Comparison of ENCODE assay signal across 16 mouse cellular contexts in genomic region chr5:120428189-120428838, GRCm38 (mm10). TPM values are rescaled to one million over a fixed set of nuclear protein-coding genes. Genes with fewer than 3 reads are reported as not detected.
DNase-seq lines count a peak whose midpoint lies in the region; ATAC-seq lines count a peak whose summit lies in the region.
"Had no signal": no experiment of that assay in that cellular context is flagged by ENCODE, and none has a peak within 500 bp of the region (broad histone marks: within the 10 kb centered on the region; RNA-seq: fewer than 3 reads in every experiment).

No protein-coding gene starts in this region.

- H3K9me3 ChIP-seq in embryonic facial prominence, embryonic 10.5 days: no peaks in the 10 kb centered on the region
- no peaks in the 10 kb centered on the region for H3K9me3 ChIP-seq in forebrain, embryonic 14.5 days (replicated peaks; ENCODE audit: control insufficient read depth, low read length)
- H3K9me3 ChIP-seq in hindbrain, embryonic 16.5 days (ENCODE audit: control insufficient read depth, low read length): no peaks in the 10 kb centered on the region
- H3K9me3 ChIP-seq in midbrain, embryonic 16.5 days (replicated peaks; ENCODE audit: control insufficient read depth, low read length, poor library complexity, severe bottlenecking): no peaks in the 10 kb centered on the region
- H3K9me3 ChIP-seq: liver, embryonic 13.5 days had no signal

- peaks cover 100% of the 10 kb centered on the region for H3K27me3 ChIP-seq in embryonic facial prominence, embryonic 10.5 days (replicated peaks; ENCODE audit: low read depth, poor library complexity, severe bottlenecking)
- peaks cover 64% of the 10 kb centered on the region for H3K27me3 ChIP-seq in forebrain, embryonic 14.5 days (replicated peaks; ENCODE audit: control insufficient read depth, insufficient read depth, low read length)
- peaks cover 20% of the 10 kb centered on the region for H3K27me3 ChIP-seq in hindbrain, embryonic 16.5 days (replicated peaks; ENCODE audit: control insufficient read depth, insufficient read depth, low read length)
- H3K27me3 ChIP-seq in midbrain, embryonic 16.5 days (ENCODE audit: control insufficient read depth, insufficient read depth, low read depth, low read length): peaks cover 23% of the 10 kb centered on the region

- no peak overlapping the region for H3K27ac ChIP-seq in embryonic facial prominence, embryonic 10.5 days (replicated peaks)
- H3K27ac ChIP-seq in forebrain, embryonic 14.5 days (ENCODE audit: low read depth, low read length): peak overlapping the region; percentile 23; the same call in 1 of the 2 replicates
- H3K27ac ChIP-seq in hindbrain, embryonic 16.5 days (ENCODE audit: low read depth, low read length): peak overlapping the region; percentile 85
- H3K27ac ChIP-seq in midbrain, embryonic 16.5 days (ENCODE audit: low read length): peak overlapping the region; percentile 92
- H3K27ac ChIP-seq: gastrocnemius, adult 2 months; layer of hippocampus, adult 2 months; liver, embryonic 13.5 days had no signal

- 3% methylated on average over 21 of the region's 21 CpGs for WGBS in embryonic facial prominence, embryonic 10.5 days
- WGBS in forebrain, embryonic 14.5 days: 5% methylated on average over 21 of the region's 21 CpGs
- 1% methylated on average over 21 of the region's 21 CpGs for WGBS in hindbrain, embryonic 16.5 days
- WGBS in midbrain, embryonic 16.5 days: 3% methylated on average over 21 of the region's 21 CpGs

- ATAC-seq in forebrain, embryonic 14.5 days: no peak
- ATAC-seq in hindbrain, embryonic 16.5 days: no peak
- ATAC-seq in midbrain, embryonic 16.5 days: no peak
- ATAC-seq: activated CD4-positive, CD25-positive, alpha-beta regulatory T cell, adult 4 months had no signal

- peak; percentile 27 for DNase-seq in embryonic facial prominence, embryonic 10.5 days (ENCODE audit: low spot score)
- DNase-seq in forebrain, embryonic 14.5 days (ENCODE audit: low spot score): no peak
- DNase-seq in heart, postnatal 14 days: no peak
- no peak for DNase-seq in heart, postnatal 36 days
- DNase-seq in adrenal gland, adult (ENCODE audit: inconsistent age in 2 of 2, low spot score in 1 of 2): no peak
- DNase-seq in urinary bladder, adult 2 months (ENCODE audit: low spot score): no peak
- DNase-seq: gastrocnemius, adult 2 months; heart, adult 18-20 months; heart, postnatal 10 days; kidney, adult 2 months; liver, embryonic 13.5 days had no signal

- peak overlapping the region; percentile 41 for H3K9ac ChIP-seq in forebrain, embryonic 14.5 days (ENCODE audit: low read length)
- peak overlapping the region; percentile 62 for H3K9ac ChIP-seq in hindbrain, embryonic 16.5 days (ENCODE audit: low read depth, low read length)
- peak overlapping the region; percentile 71 for H3K9ac ChIP-seq in midbrain, embryonic 16.5 days (ENCODE audit: low read depth, low read length)
- H3K9ac ChIP-seq: liver, embryonic 13.5 days had no signal

- no peaks in the 10 kb centered on the region for H3K36me3 ChIP-seq in embryonic facial prominence, embryonic 10.5 days (replicated peaks)
- H3K36me3 ChIP-seq in forebrain, embryonic 14.5 days (ENCODE audit: control insufficient read depth, insufficient read depth, low read length): no peaks in the 10 kb centered on the region
- H3K36me3 ChIP-seq in hindbrain, embryonic 16.5 days (ENCODE audit: control insufficient read depth, insufficient read depth, low read length): no peaks in the 10 kb centered on the region
- H3K36me3 ChIP-seq in midbrain, embryonic 16.5 days (ENCODE audit: control insufficient read depth, insufficient read depth, low read length): no peaks in the 10 kb centered on the region
- H3K36me3 ChIP-seq: liver, embryonic 13.5 days had no signal

- peaks cover 25% of the 10 kb centered on the region for H3K4me1 ChIP-seq in embryonic facial prominence, embryonic 10.5 days
- peaks cover 8% of the 10 kb centered on the region; the same call in 1 of the 2 replicates for H3K4me1 ChIP-seq in forebrain, embryonic 14.5 days (ENCODE audit: control insufficient read depth, insufficient read depth, low read length)
- no peaks in the 10 kb centered on the region for H3K4me1 ChIP-seq in hindbrain, embryonic 16.5 days (ENCODE audit: control insufficient read depth, insufficient read depth, low read depth, low read length)
- 0 out of 2 replicates have a peak, but pooled peaks cover 2% of the 10 kb centered on the region for H3K4me1 ChIP-seq in midbrain, embryonic 16.5 days (ENCODE audit: control insufficient read depth, insufficient read depth, low read length)
- H3K4me1 ChIP-seq: liver, embryonic 13.5 days had no signal

- peak overlapping the region; percentile 38 for H3K4me2 ChIP-seq in forebrain, embryonic 14.5 days (ENCODE audit: low read length)
- H3K4me2 ChIP-seq in hindbrain, embryonic 16.5 days (ENCODE audit: low read length): peak overlapping the region; percentile 61
- peak overlapping the region; percentile 67 for H3K4me2 ChIP-seq in midbrain, embryonic 16.5 days (ENCODE audit: low read length)
- H3K4me2 ChIP-seq: liver, embryonic 13.5 days had no signal

- intact Hi-C loops in heart, postnatal 14 days (cut with DNase I): no loop called here
- intact Hi-C loops in heart, postnatal 36 days (cut with DNase I): no loop called here

- peak overlapping the region; percentile 31; the same call in 1 of the 2 replicates for H3K4me3 ChIP-seq in embryonic facial prominence, embryonic 10.5 days
- 0 out of 2 replicates have a peak overlapping the region, but pooled peaks have one; percentile 8 for H3K4me3 ChIP-seq in forebrain, embryonic 14.5 days (ENCODE audit: low read depth, low read length)
- peak overlapping the region; percentile 29 for H3K4me3 ChIP-seq in hindbrain, embryonic 16.5 days (ENCODE audit: low read length)
- H3K4me3 ChIP-seq in midbrain, embryonic 16.5 days (ENCODE audit: low read depth, low read length): peak overlapping the region; percentile 33
- H3K4me3 ChIP-seq: gastrocnemius, adult 2 months; layer of hippocampus, adult 2 months; liver, embryonic 13.5 days had no signal

RNA-seq across cellular contexts. Expression of gene Lhx5, which starts 3.2 kb away (rescaled TPM):
- 3.1 and 4.7 TPM in 2 replicates for polyA plus RNA-seq in embryonic facial prominence, embryonic 10.5 days (2016; fragmentation: Nextera tagmentation; extraction: Ambion mirVana)
- polyA plus RNA-seq in forebrain, embryonic 14.5 days (2014; fragmentation: Nextera tagmentation; extraction: Ambion mirVana): 3.5 and 5.1 TPM in 2 replicates
- 20.1 and 24.3 TPM in 2 replicates for polyA plus RNA-seq in hindbrain, embryonic 16.5 days (2015; fragmentation: Nextera tagmentation; extraction: Ambion mirVana)
- 22.5 and 23.2 TPM in 2 replicates for polyA plus RNA-seq in midbrain, embryonic 16.5 days (2015; fragmentation: Nextera tagmentation; extraction: Ambion mirVana)
- total RNA-seq in heart, postnatal 14 days (2021): not detected
- total RNA-seq in heart, postnatal 36 days (2021): not detected
- polyA plus RNA-seq in urinary bladder, adult 2 months (2012; rRNA removed): not detected in 2 replicates
- total RNA-seq: gastrocnemius, adult 2 months; heart, adult 18-20 months; heart, postnatal 10 days; left cerebral cortex, postnatal 36 days had no signal
- polyA plus RNA-seq: activated CD4-positive, CD25-positive, alpha-beta regulatory T cell, adult 4 months; kidney, adult 2 months; liver, embryonic 13.5 days had no signal

RNA-seq across cellular contexts. Expression of gene Sdsl, which starts 44.3 kb away (rescaled TPM):
- 6.2 and 7.1 TPM in 2 replicates for polyA plus RNA-seq in embryonic facial prominence, embryonic 10.5 days (2016; fragmentation: Nextera tagmentation; extraction: Ambion mirVana)
- 2.2 and 3.2 TPM in 2 replicates for polyA plus RNA-seq in forebrain, embryonic 14.5 days (2014; fragmentation: Nextera tagmentation; extraction: Ambion mirVana)
- 8.1 and 9.4 TPM in 2 replicates for polyA plus RNA-seq in hindbrain, embryonic 16.5 days (2015; fragmentation: Nextera tagmentation; extraction: Ambion mirVana)
- polyA plus RNA-seq in midbrain, embryonic 16.5 days (2015; fragmentation: Nextera tagmentation; extraction: Ambion mirVana): 5.1 and 5.6 TPM in 2 replicates
- total RNA-seq in heart, postnatal 14 days (2021): 10 to 100 TPM in 1 of 2 experiments, 1 to 10 TPM in 1; 8.7 to 10.9 TPM
- 1 to 10 TPM; 8.3 to 9.1 TPM for total RNA-seq in heart, postnatal 36 days (2021)
- 7.4 and 8.4 TPM in 2 replicates for polyA plus RNA-seq in urinary bladder, adult 2 months (2012; rRNA removed)
- polyA plus RNA-seq: activated CD4-positive, CD25-positive, alpha-beta regulatory T cell, adult 4 months had no signal

RNA-seq across cellular contexts. Expression of gene Sds, which starts 48.0 kb away (rescaled TPM):
- polyA plus RNA-seq in embryonic facial prominence, embryonic 10.5 days (2016; fragmentation: Nextera tagmentation; extraction: Ambion mirVana): not detected in 2 replicates
- polyA plus RNA-seq in forebrain, embryonic 14.5 days (2014; fragmentation: Nextera tagmentation; extraction: Ambion mirVana): not detected in 2 replicates
- polyA plus RNA-seq in hindbrain, embryonic 16.5 days (2015; fragmentation: Nextera tagmentation; extraction: Ambion mirVana): 0.40 and 0.80 TPM in 2 replicates
- 0.36 TPM in 1 of 2 replicates, not detected in the other for polyA plus RNA-seq in midbrain, embryonic 16.5 days (2015; fragmentation: Nextera tagmentation; extraction: Ambion mirVana)
- not detected for total RNA-seq in heart, postnatal 14 days (2021)
- total RNA-seq in heart, postnatal 36 days (2021): 1 to 10 TPM; 1.2 to 2.2 TPM
- polyA plus RNA-seq in urinary bladder, adult 2 months (2012; rRNA removed): not detected in 2 replicates
- total RNA-seq: heart, postnatal 10 days; left cerebral cortex, postnatal 36 days had no signal
- polyA plus RNA-seq: activated CD4-positive, CD25-positive, alpha-beta regulatory T cell, adult 4 months; kidney, adult 2 months; liver, embryonic 13.5 days had no signal
